8 mouse cellular contexts compared by ENCODE assay signal in the genomic region with DNA sequence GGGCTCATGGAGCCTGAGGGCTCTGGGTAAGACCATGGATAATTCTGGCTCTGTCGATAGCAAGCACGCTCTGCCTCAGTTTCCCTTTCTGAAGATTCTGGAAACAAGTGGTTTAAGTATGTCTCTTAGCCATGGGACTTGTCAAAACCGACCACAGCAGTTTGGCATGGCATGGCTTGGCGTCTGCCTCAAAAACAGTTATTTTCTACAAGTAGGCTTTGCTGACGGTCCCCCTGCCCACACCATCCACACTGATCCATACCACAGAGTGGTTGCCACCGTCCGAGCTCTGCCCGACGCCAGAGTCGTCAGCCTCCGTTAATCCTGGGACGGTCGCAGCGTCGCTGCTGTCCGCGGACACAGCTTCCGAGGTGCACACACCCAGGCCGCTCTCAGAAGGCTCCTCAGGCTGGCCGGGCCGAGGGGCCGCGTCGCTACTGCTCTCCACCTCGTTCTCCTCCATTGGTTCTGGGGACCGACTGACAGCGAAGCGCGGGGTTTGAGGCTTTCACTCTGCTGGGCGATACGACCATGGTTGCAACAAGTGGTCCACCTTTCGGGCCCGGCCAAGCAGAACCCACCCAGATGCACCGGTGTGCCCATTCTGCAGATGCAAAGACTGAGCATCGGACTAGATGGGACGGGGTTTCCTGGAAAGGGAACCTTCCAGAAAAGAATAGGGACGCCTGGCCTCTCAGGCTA. TPM values are rescaled to one million over a fixed set of nuclear protein-coding genes. Genes with fewer than 3 reads are reported as not detected.
DNase-seq lines count a peak whose midpoint lies in the region; ATAC-seq lines count a peak whose summit lies in the region.

No protein-coding gene starts in this region.

- H3K27ac ChIP-seq in kidney, embryonic 16.5 days (ENCODE audit: low read length): peak overlapping the region; percentile 98
- peak overlapping the region; percentile 99 for H3K27ac ChIP-seq in forebrain, embryonic 16.5 days (ENCODE audit: low read length)
- H3K27ac ChIP-seq in liver, embryonic 12.5 days: peak overlapping the region; percentile 93

- H3K27me3 ChIP-seq in kidney, embryonic 16.5 days (ENCODE audit: insufficient read depth, low read length): no peaks in the 10 kb centered on the region
- no peaks in the 10 kb centered on the region for H3K27me3 ChIP-seq in forebrain, embryonic 16.5 days (replicated peaks; ENCODE audit: control insufficient read depth, insufficient read depth, low read length)
- no peaks in the 10 kb centered on the region for H3K27me3 ChIP-seq in liver, embryonic 12.5 days (replicated peaks)

- peaks cover 17% of the 10 kb centered on the region for H3K4me1 ChIP-seq in kidney, embryonic 16.5 days (ENCODE audit: insufficient read depth, low read length)
- H3K4me1 ChIP-seq in forebrain, embryonic 16.5 days (replicated peaks; ENCODE audit: control insufficient read depth, insufficient read depth, low read length): peaks cover 21% of the 10 kb centered on the region
- peaks cover 43% of the 10 kb centered on the region for H3K4me1 ChIP-seq in liver, embryonic 12.5 days

- peaks cover 36% of the 10 kb centered on the region for H3K36me3 ChIP-seq in kidney, embryonic 16.5 days (ENCODE audit: insufficient read depth, low read length)
- H3K36me3 ChIP-seq in forebrain, embryonic 16.5 days (ENCODE audit: control insufficient read depth, insufficient read depth): peaks cover 30% of the 10 kb centered on the region
- H3K36me3 ChIP-seq in liver, embryonic 12.5 days: peaks cover 47% of the 10 kb centered on the region

- peak overlapping the region; percentile 96 for H3K9ac ChIP-seq in kidney, embryonic 16.5 days (replicated peaks; ENCODE audit: low read length)
- H3K9ac ChIP-seq in forebrain, embryonic 16.5 days (replicated peaks; ENCODE audit: low read depth, low read length): peak overlapping the region; percentile 95
- H3K9ac ChIP-seq in liver, embryonic 12.5 days: peak overlapping the region; percentile 89

- H3K4me3 ChIP-seq in kidney, embryonic 16.5 days (ENCODE audit: low read length): peak overlapping the region; percentile 65
- H3K4me3 ChIP-seq in forebrain, embryonic 16.5 days (replicated peaks; ENCODE audit: low read length): peak overlapping the region; percentile 97
- H3K4me3 ChIP-seq in liver, embryonic 12.5 days: peak overlapping the region; percentile 84

- peaks cover 9% of the 10 kb centered on the region for H3K9me3 ChIP-seq in kidney, embryonic 16.5 days (ENCODE audit: low read length)
- peaks cover 4% of the 10 kb centered on the region for H3K9me3 ChIP-seq in forebrain, embryonic 16.5 days (ENCODE audit: control insufficient read depth, low read length)
- peaks cover 9% of the 10 kb centered on the region for H3K9me3 ChIP-seq in liver, embryonic 12.5 days (replicated peaks)

- ATAC-seq in kidney, embryonic 16.5 days (ENCODE audit: low FRiP score, low TSS enrichment): peak; percentile 31
- ATAC-seq in forebrain, embryonic 16.5 days: peak; percentile 9; the same call in 1 of the 2 replicates
- peak; percentile 52 for ATAC-seq in liver, embryonic 12.5 days

- peak overlapping the region; percentile 61 for H3K4me2 ChIP-seq in kidney, embryonic 16.5 days (replicated peaks; ENCODE audit: low read depth, low read length)
- peak overlapping the region; percentile 96 for H3K4me2 ChIP-seq in forebrain, embryonic 16.5 days (ENCODE audit: low read length)
- H3K4me2 ChIP-seq in liver, embryonic 12.5 days: peak overlapping the region; percentile 89

- WGBS in kidney, embryonic 16.5 days: 6% methylated on average over 37 of the region's 37 CpGs
- 6% methylated on average over 37 of the region's 37 CpGs for WGBS in forebrain, embryonic 16.5 days
- 3% methylated on average over 37 of the region's 37 CpGs for WGBS in liver, embryonic 12.5 days (ENCODE audit: insufficient replicate concordance)

- DNase-seq in kidney, postnatal 10 days: no peak
- peak; percentile 19 for DNase-seq in c-Kit-negative CD71-positive TER-119-positive erythroid progenitor cells, embryonic 14.5 days (ENCODE audit: low read depth, low spot score)
- DNase-seq in testis, postnatal 14 days (ENCODE audit: low spot score): peak; percentile 48
- no peak for DNase-seq in natural killer cell, adult 2 months (ENCODE audit: low spot score in 2 of 2)
- DNase-seq in urinary bladder, adult 18-20 months (ENCODE audit: low spot score in 2 of 2): no peak

RNA-seq across cellular contexts. Expression of a gene that starts 1.0 kb away (rescaled TPM):
- polyA plus RNA-seq in kidney, embryonic 16.5 days (2015; fragmentation: Nextera tagmentation; extraction: Ambion mirVana): 15.1 and 16.2 TPM in 2 replicates
- polyA plus RNA-seq in forebrain, embryonic 16.5 days (2015; fragmentation: Nextera tagmentation; extraction: Ambion mirVana): 16.2 and 19.9 TPM in 2 replicates
- polyA plus RNA-seq in liver, embryonic 12.5 days (2016; fragmentation: Nextera tagmentation; extraction: Ambion mirVana): 10.5 and 11.2 TPM in 2 replicates

RNA-seq across cellular contexts. Expression of a gene that starts 30.1 kb away (rescaled TPM):
- 2.5 and 3.2 TPM in 2 replicates for polyA plus RNA-seq in kidney, embryonic 16.5 days (2015; fragmentation: Nextera tagmentation; extraction: Ambion mirVana)
- polyA plus RNA-seq in forebrain, embryonic 16.5 days (2015; fragmentation: Nextera tagmentation; extraction: Ambion mirVana): 16.9 and 20.6 TPM in 2 replicates
- polyA plus RNA-seq in liver, embryonic 12.5 days (2016; fragmentation: Nextera tagmentation; extraction: Ambion mirVana): 1.9 TPM in 2 replicates

RNA-seq across cellular contexts. Expression of a gene that starts 31.4 kb away (rescaled TPM):
- 74.9 and 79.7 TPM in 2 replicates for polyA plus RNA-seq in kidney, embryonic 16.5 days (2015; fragmentation: Nextera tagmentation; extraction: Ambion mirVana)
- polyA plus RNA-seq in forebrain, embryonic 16.5 days (2015; fragmentation: Nextera tagmentation; extraction: Ambion mirVana): 79.3 and 93.7 TPM in 2 replicates
- 48.6 and 51.5 TPM in 2 replicates for polyA plus RNA-seq in liver, embryonic 12.5 days (2016; fragmentation: Nextera tagmentation; extraction: Ambion mirVana)

RNA-seq across cellular contexts. Expression of a gene that starts 50.1 kb away (rescaled TPM):
- polyA plus RNA-seq in kidney, embryonic 16.5 days (2015; fragmentation: Nextera tagmentation; extraction: Ambion mirVana): 0.85 and 0.94 TPM in 2 replicates
- polyA plus RNA-seq in forebrain, embryonic 16.5 days (2015; fragmentation: Nextera tagmentation; extraction: Ambion mirVana): 13.1 and 22.4 TPM in 2 replicates
- 0.50 and 0.63 TPM in 2 replicates for polyA plus RNA-seq in liver, embryonic 12.5 days (2016; fragmentation: Nextera tagmentation; extraction: Ambion mirVana)

RNA-seq across cellular contexts. Expression of a gene that starts 53.0 kb away (rescaled TPM):
- polyA plus RNA-seq in kidney, embryonic 16.5 days (2015; fragmentation: Nextera tagmentation; extraction: Ambion mirVana): 44.8 and 47.5 TPM in 2 replicates
- 45.7 and 63.9 TPM in 2 replicates for polyA plus RNA-seq in forebrain, embryonic 16.5 days (2015; fragmentation: Nextera tagmentation; extraction: Ambion mirVana)
- 8.4 and 8.7 TPM in 2 replicates for polyA plus RNA-seq in liver, embryonic 12.5 days (2016; fragmentation: Nextera tagmentation; extraction: Ambion mirVana)

Comparison
In these comparisons a context has a peak if more than half of its experiments do, and no peak if none do; other contexts are left out.
1. DNase-seq: peak in c-Kit-negative CD71-positive TER-119-positive erythroid progenitor cells, embryonic 14.5 days (single experiment) and testis, postnatal 14 days (single experiment); none in kidney, postnatal 10 days (single experiment), natural killer cell, adult 2 months (0 of 2) and urinary bladder, adult 18-20 months (0 of 2).
2. Peak in every context shown above with its lines, with median percentiles within 50 percentile points of each other: ATAC-seq, H3K27ac ChIP-seq, H3K4me2 ChIP-seq, H3K4me3 ChIP-seq and H3K9ac ChIP-seq.